Mouse (Mus musculus) forebrain, embryonic 14.5 days (tissue): Measurements from ENCODE around the gene Myo3b. TPM values are rescaled to one million over a fixed set of nuclear protein-coding genes. Genes with fewer than 3 reads are reported as not detected.
A peak's percentile ranks its signal among the peaks of the same experiment; 100 is the strongest.

ENCODE experiments used
- ATAC-seq: fragments of 200-750 bp; cut with Nextera tagmentation; 2 replicates; pipeline ENCODE4 v1.8.0; 2017; ENCODE audit warnings: mild to moderate bottlenecking, moderate library complexity
- DNase-seq: peaks from one replicate; pipeline ENCODE4 v3.0.0-alpha.2; 2015; ENCODE audit warnings: low spot score
- H3K27ac ChIP-seq: fragments of 300-500 bp; sonication (generic); 2 replicates; pipeline ENCODE4 v1.5.1; 2014; ENCODE audit warnings: low read depth, mild to moderate bottlenecking, control low read depth, low read length, moderate library complexity
- H3K27me3 ChIP-seq: fragments of 300-500 bp; sonication (generic); replicated peaks from 2 replicates; pipeline ENCODE4 v1.6.1; 2014; ENCODE audit warnings: low read length, control low read depth, mixed read lengths; ENCODE audit not compliant: control insufficient read depth, insufficient read depth
- H3K36me3 ChIP-seq: fragments of 300-500 bp; sonication (generic); 2 replicates; pipeline ENCODE4 v1.6.1; 2014; ENCODE audit warnings: low read length, control low read depth; ENCODE audit not compliant: control insufficient read depth, insufficient read depth
- H3K4me1 ChIP-seq: fragments of 300-500 bp; sonication (generic); 2 replicates; pipeline ENCODE4 v1.6.1; 2014; ENCODE audit warnings: antibody characterized with exemption, low read length, control low read depth; ENCODE audit not compliant: control insufficient read depth, insufficient read depth
- H3K4me2 ChIP-seq: fragments of 300-500 bp; sonication (generic); 2 replicates; pipeline ENCODE4 v1.6.1; 2014; ENCODE audit warnings: mild to moderate bottlenecking, control low read depth, low read length
- H3K4me3 ChIP-seq: fragments of 300-500 bp; sonication (generic); 2 replicates; pipeline ENCODE4 v1.5.1; 2014; ENCODE audit warnings: low read depth, low read length, control low read depth
- H3K9ac ChIP-seq: fragments of 300-500 bp; sonication (generic); 2 replicates; pipeline ENCODE4 v1.6.1; 2014; ENCODE audit warnings: mild to moderate bottlenecking, low read length, control low read depth, moderate library complexity
- H3K9me3 ChIP-seq: fragments of 300-500 bp; sonication (generic); replicated peaks from 2 replicates; pipeline ENCODE4 v1.6.1; 2016; ENCODE audit warnings: low read length, control low read depth, mixed read lengths; ENCODE audit not compliant: control insufficient read depth
- WGBS: fragments of 180-500 bp; shearing (Covaris S2); extraction: QIAGEN DNeasy Blood & Tissue Kit; methylation state at CpG from one replicate; pipeline ENCODE4 v1.1.7; 2014; 5-methylcytosine and 5-hydroxymethylcytosine counted together
- polyA plus RNA-seq: library from polyadenylated mRNA; unstranded; fragments of >200 nt; fragmentation: Nextera tagmentation; extraction: Ambion mirVana; gene quantifications from 2 replicates; pipeline ENCODE4 v1.2.1, GENCODE M21; 2014

Gene Myo3b
- polyA plus RNA-seq, 1 experiment from 2014 or later, result 0.09 TPM

DNA sequence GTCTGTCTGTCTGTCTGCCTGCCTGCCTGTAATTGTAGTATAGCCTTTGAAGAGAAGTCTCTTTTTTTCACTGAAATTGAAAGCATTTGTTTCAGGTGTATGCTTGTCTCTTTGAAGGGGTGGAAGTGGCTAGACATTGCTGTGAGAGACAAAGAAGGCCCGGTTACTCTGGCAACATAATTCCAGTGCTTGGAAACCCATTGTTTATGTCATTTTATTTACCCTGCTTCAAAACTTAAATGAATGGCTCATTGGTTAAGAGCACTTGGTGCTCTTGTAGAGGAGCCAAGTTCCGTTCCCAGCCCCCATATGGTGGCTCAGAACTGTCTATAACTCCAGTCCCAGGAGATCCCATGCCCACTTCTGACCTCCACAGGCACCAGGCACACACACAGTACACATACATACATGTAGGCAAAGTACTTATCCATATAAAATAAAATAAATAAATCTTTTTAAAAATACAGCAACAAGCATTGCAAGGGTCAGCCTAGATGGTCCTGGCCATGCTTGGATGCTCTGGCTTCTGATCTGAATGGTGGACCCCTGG, 221.8 kb downstream of the Myo3b start:
- no peak overlapping the region for H3K4me2 ChIP-seq
- no peak overlapping the region for H3K27ac ChIP-seq
- H3K4me3 ChIP-seq, result no peak overlapping the region
- ATAC-seq (peak; percentile 57; the same call in 1 of the 2 replicates), DNase-seq (peak; percentile 56)
- H3K4me1 ChIP-seq, result peaks cover 20% of the 10 kb centered on the region
- H3K36me3 ChIP-seq, result no peaks in the 10 kb centered on the region
- H3K9me3 ChIP-seq, result no peaks in the 10 kb centered on the region
- 5% methylated on average over 2 of the region's 2 CpGs for WGBS
- H3K9ac ChIP-seq, result no peak overlapping the region
- H3K27me3 ChIP-seq, result no peaks in the 10 kb centered on the region

DNA sequence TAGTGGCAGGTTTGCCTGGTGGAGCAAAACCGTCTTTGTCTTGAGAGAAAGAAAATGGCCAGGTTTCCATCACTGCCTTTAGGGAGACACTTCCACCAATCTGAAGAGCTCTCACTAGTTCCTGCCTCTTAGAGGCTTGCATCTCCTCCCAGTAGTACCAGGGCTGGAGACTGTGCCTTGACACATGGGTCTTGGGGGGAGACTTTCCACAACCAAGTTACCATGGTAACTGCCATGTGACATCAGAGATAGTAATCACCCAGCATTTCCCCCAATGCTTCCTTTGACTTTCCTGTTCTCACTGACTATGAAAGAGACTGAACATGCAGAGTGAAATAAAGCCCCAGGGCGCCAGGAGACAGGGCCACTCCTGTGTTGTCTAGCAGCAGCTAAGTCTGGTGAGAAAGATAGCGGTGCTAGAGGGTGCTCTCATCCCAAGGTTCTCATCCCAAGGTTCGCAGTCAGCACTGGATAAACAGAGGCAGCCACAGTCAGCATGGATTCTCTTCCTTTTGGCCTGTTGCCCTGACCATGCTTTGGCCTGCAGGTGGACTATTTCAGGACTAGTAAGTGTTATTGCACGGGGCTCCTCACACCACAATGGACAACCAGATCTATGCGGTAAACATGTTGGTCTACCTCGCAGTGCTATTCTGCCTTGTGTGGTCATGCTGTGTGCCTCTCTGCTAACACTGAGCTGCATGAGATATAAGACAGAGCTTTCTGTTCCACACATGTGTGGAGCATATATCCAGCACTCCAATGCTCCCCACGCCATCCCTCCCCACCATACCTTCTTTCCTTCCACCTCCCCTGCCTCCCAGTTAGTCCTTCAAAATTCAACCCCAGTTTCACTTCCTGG, 223.0 kb downstream of the Myo3b start:
- DNase-seq (peak; percentile 37), ATAC-seq (no peak; the same call in 1 of the 2 replicates)
- Histone ChIP-seq H3K4me1 (peaks cover 20% of the 10 kb centered on the region), H3K9me3 (no peaks in the 10 kb centered on the region), H3K36me3 (no peaks in the 10 kb centered on the region), H3K27ac (no peak overlapping the region), H3K4me3 (no peak overlapping the region), H3K9ac (no peak overlapping the region), H3K27me3 (no peaks in the 10 kb centered on the region), H3K4me2 (no peak overlapping the region)
- WGBS, result 73% methylated on average over 8 of the region's 8 CpGs

DNA sequence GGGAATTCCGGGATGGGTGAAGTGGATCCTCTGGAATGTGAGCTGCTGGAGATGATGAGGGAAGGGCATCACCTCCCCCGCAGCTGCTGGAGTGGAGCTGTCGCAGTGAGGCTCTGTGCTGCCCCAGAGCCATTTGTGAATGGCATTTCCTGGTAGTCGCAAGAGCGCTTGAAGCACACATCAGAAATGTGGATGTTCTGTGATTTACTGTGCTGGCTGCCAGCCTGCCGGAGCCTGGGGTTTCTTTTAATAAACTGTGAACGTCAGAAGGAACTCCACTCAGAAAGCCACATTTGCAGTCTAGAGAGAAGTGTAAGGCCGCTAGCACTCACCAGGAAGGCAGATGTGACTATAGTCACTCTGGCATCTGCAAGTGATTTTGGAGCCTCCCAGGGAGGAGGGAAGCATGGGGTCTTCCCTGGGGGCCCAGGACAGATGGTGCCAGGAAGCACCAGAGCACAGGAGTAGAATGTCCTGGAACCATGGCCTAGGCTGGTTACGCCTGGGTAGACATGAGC, 223.7 kb downstream of the Myo3b start:
- DNase-seq (peak; percentile 48), ATAC-seq (no peak)
- Histone ChIP-seq H3K4me1 (peaks cover 20% of the 10 kb centered on the region), H3K9me3 (no peaks in the 10 kb centered on the region), H3K27me3 (no peaks in the 10 kb centered on the region), H3K4me2 (no peak overlapping the region), H3K4me3 (no peak overlapping the region), H3K27ac (no peak overlapping the region; the same call in 1 of the 2 replicates), H3K36me3 (no peaks in the 10 kb centered on the region), H3K9ac (no peak overlapping the region)
- 59% methylated on average over 9 of the region's 9 CpGs for WGBS

- Histone ChIP-seq H3K27ac (no peak overlapping the region), H3K4me1 (no peaks in the 10 kb centered on the region), H3K27me3 (no peaks in the 10 kb centered on the region), H3K36me3 (no peaks in the 10 kb centered on the region), H3K9ac (no peak overlapping the region), H3K4me3 (no peak overlapping the region), H3K4me2 (no peak overlapping the region), H3K9me3 (no peaks in the 10 kb centered on the region)
- peak; percentile 50 for DNase-seq
- no peak for ATAC-seq
- WGBS, result 32% methylated on average over 13 of the region's 13 CpGs
Observed at GRCm38 (mm10) chr2:70278425-70279277, 239.7 kb downstream of the Myo3b start.

DNA sequence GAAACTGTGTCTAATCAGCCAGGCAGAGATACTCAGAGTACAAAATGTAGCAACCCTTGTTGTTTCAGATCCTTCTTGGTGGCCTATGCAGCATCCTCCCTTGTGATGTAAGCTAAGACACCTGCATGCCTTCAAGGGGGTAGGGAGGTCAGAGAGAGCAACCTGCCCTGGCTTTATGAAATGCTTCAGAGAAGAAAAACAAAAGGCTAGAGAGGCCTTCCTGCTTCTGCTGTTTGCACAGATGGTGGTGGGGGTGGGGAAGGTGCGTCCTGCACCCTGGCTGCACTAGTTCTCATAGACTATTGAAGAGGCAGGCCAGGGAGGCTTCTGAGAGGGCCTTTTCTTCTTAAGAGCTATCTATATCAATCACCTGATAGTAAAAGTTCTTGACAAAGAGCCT, 245.2 kb downstream of the Myo3b start:
- WGBS, result 86% methylated on average over 1 of the region's 1 CpGs
- Histone ChIP-seq H3K27me3 (no peaks in the 10 kb centered on the region), H3K9me3 (no peaks in the 10 kb centered on the region), H3K36me3 (no peaks in the 10 kb centered on the region), H3K4me3 (no peak overlapping the region), H3K27ac (no peak overlapping the region), H3K4me1 (no peaks in the 10 kb centered on the region), H3K9ac (no peak overlapping the region), H3K4me2 (no peak overlapping the region)
- DNase-seq, result no peak
- no peak for ATAC-seq

DNA sequence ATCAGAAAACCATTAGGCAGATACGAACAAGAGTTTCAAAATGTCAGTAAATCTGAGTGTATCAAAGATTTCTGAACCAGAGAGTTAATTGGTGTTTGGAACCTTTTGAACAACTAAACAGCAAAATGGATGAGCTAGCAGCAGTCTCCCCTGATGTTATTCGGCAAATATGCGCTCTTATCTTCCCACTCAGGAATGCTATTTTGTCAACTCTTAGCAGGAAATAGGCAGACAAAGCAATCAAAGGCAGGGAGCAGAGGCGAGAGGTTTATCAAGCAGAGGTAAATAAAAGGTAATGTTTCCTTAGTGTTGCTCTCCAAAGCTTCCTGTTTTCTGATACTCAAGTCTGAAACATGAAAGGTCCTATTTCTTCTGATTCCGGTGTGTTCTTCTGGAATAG, 252.1 kb downstream of the Myo3b start:
- Histone ChIP-seq H3K36me3 (no peaks in the 10 kb centered on the region), H3K4me3 (no peak overlapping the region), H3K9me3 (no peaks in the 10 kb centered on the region), H3K9ac (no peak overlapping the region), H3K4me1 (no peaks in the 10 kb centered on the region), H3K4me2 (no peak overlapping the region), H3K27me3 (no peaks in the 10 kb centered on the region), H3K27ac (no peak overlapping the region)
- no peak for ATAC-seq
- DNase-seq, result no peak
- 60% methylated on average over 5 of the region's 5 CpGs for WGBS

GRCm38 (mm10) chr2:70292776-70293175, 253.8 kb downstream of the Myo3b start:
- 66% methylated on average over 3 of the region's 3 CpGs for WGBS
- H3K27me3 ChIP-seq, result no peaks in the 10 kb centered on the region
- no peak overlapping the region for H3K4me2 ChIP-seq
- DNase-seq (no peak), ATAC-seq (no peak)
- H3K4me1 ChIP-seq, result no peaks in the 10 kb centered on the region
- no peak overlapping the region for H3K4me3 ChIP-seq
- no peak overlapping the region for H3K9ac ChIP-seq
- H3K27ac ChIP-seq, result no peak overlapping the region
- no peaks in the 10 kb centered on the region for H3K36me3 ChIP-seq
- H3K9me3 ChIP-seq, result no peaks in the 10 kb centered on the region

DNA sequence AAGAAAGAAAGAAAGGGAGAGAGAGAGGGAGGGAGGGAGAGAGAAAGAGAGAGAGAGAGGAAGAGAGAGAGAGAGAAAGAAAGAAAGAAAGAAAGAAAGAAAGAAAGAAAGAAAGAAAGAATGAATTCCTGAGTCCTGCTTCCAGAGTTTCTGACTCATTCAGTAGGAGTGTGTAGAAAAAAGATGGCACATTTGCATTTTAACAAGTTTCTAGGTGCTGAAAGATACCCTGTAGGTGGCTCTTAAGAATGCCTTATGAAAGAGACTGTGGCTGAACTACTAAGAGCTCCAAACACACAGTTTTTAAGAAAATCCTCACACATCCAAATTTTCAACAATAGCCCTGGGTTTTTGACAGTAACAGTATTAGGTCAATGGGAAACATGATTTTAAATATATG, 264.0 kb downstream of the Myo3b start:
- Histone ChIP-seq H3K4me3 (no peak overlapping the region), H3K36me3 (no peaks in the 10 kb centered on the region), H3K27me3 (no peaks in the 10 kb centered on the region), H3K4me2 (no peak overlapping the region), H3K27ac (no peak overlapping the region), H3K4me1 (no peaks in the 10 kb centered on the region), H3K9me3 (no peaks in the 10 kb centered on the region), H3K9ac (no peak overlapping the region)
- ATAC-seq (no peak), DNase-seq (no peak)
